Mouse (Mus musculus) liver, embryonic 12.5 days (tissue): ENCODE data around the gene Acbd3. TPM values are rescaled to one million over a fixed set of nuclear protein-coding genes. Genes with fewer than 3 reads are reported as not detected.
A peak's percentile ranks its signal among the peaks of the same experiment; 100 is the strongest.

Experiments used
- ATAC-seq: fragments of 200-750 bp; cut with Nextera tagmentation; 2 replicates; pipeline ENCODE4 v1.8.0; 2017; ENCODE audit warnings: moderate number of reproducible peaks, mild to moderate bottlenecking, moderate library complexity
- H3K27ac ChIP-seq: fragments of 300-500 bp; sonication (generic); 2 replicates; pipeline ENCODE4 v1.5.1; 2016; ENCODE audit warnings: mild to moderate bottlenecking
- H3K27me3 ChIP-seq: fragments of 300-500 bp; sonication (generic); replicated peaks from 2 replicates; pipeline ENCODE4 v1.6.1; 2016; ENCODE audit warnings: mild to moderate bottlenecking, moderate library complexity
- H3K36me3 ChIP-seq: fragments of 300-500 bp; sonication (generic); 2 replicates; pipeline ENCODE4 v1.6.1; 2016; ENCODE audit warnings: mild to moderate bottlenecking, moderate library complexity
- H3K4me1 ChIP-seq: fragments of 300-500 bp; sonication (generic); 2 replicates; pipeline ENCODE4 v1.6.1; 2016
- H3K4me2 ChIP-seq: fragments of 300-500 bp; sonication (generic); 2 replicates; pipeline ENCODE4 v1.6.1; 2016; ENCODE audit warnings: mild to moderate bottlenecking, moderate library complexity
- H3K4me3 ChIP-seq: fragments of 300-500 bp; sonication (generic); 2 replicates; pipeline ENCODE4 v1.5.1; 2016; ENCODE audit warnings: mild to moderate bottlenecking, moderate library complexity
- H3K9ac ChIP-seq: fragments of 300-500 bp; sonication (generic); 2 replicates; pipeline ENCODE4 v1.6.1; 2016; ENCODE audit warnings: mild to moderate bottlenecking, moderate library complexity
- H3K9me3 ChIP-seq: fragments of 300-500 bp; sonication (generic); replicated peaks from 2 replicates; pipeline ENCODE4 v1.6.1; 2016; ENCODE audit warnings: mild to moderate bottlenecking, moderate library complexity
- WGBS: fragments of 180-500 bp; shearing (Covaris S2); methylation state at CpG from one replicate; pipeline ENCODE4 v1.1.7; 2016; ENCODE audit not compliant: insufficient replicate concordance; 5-methylcytosine and 5-hydroxymethylcytosine counted together
- polyA plus RNA-seq: library from polyadenylated mRNA; unstranded; fragments of >200 nt; fragmentation: Nextera tagmentation; extraction: Ambion mirVana; gene quantifications from 2 replicates; pipeline ENCODE4 v1.2.1, GENCODE M21; 2016

The Acbd3 gene
- polyA plus RNA-seq, 1 experiment from 2014 or later: 13.9 TPM

- Histone ChIP-seq H3K4me2 (peak overlapping the region; percentile 65), H3K36me3 (no peaks in the 10 kb centered on the region), H3K9ac (no peak overlapping the region), H3K27me3 (peaks cover 24% of the 10 kb centered on the region), H3K9me3 (no peaks in the 10 kb centered on the region), H3K4me3 (peak overlapping the region; percentile 33), H3K27ac (no peak overlapping the region), H3K4me1 (peaks cover 25% of the 10 kb centered on the region)
- ATAC-seq: no peak
- 13% methylated on average over 14 of the region's 14 CpGs for WGBS
Observed at GRCm38 (mm10) chr1:180763307-180763706, 37.5 kb downstream of the Acbd3 start.

GRCm38 (mm10) chr1:180763828-180764227 lies 38.0 kb downstream of the Acbd3 start:
- Histone ChIP-seq H3K27ac (no peak overlapping the region), H3K4me1 (peaks cover 29% of the 10 kb centered on the region), H3K4me3 (peak overlapping the region; percentile 33), H3K27me3 (peaks cover 24% of the 10 kb centered on the region), H3K9ac (no peak overlapping the region), H3K4me2 (peak overlapping the region; percentile 65), H3K9me3 (no peaks in the 10 kb centered on the region), H3K36me3 (no peaks in the 10 kb centered on the region)
- peak; percentile 34; the same call in 1 of the 2 replicates for ATAC-seq
- 2% methylated on average over 11 of the region's 11 CpGs for WGBS

GRCm38 (mm10) chr1:180765393-180765792 lies 39.5 kb downstream of the Acbd3 start:
- no peak overlapping the region for H3K4me3 ChIP-seq
- no peaks in the 10 kb centered on the region for H3K9me3 ChIP-seq
- no peak overlapping the region for H3K9ac ChIP-seq
- H3K4me2 ChIP-seq: no peak overlapping the region
- peaks cover 38% of the 10 kb centered on the region for H3K27me3 ChIP-seq
- H3K36me3 ChIP-seq: no peaks in the 10 kb centered on the region
- H3K27ac ChIP-seq: no peak overlapping the region
- ATAC-seq: no peak
- H3K4me1 ChIP-seq: peaks cover 32% of the 10 kb centered on the region
- WGBS: 68% methylated on average over 5 of the region's 5 CpGs

DNA sequence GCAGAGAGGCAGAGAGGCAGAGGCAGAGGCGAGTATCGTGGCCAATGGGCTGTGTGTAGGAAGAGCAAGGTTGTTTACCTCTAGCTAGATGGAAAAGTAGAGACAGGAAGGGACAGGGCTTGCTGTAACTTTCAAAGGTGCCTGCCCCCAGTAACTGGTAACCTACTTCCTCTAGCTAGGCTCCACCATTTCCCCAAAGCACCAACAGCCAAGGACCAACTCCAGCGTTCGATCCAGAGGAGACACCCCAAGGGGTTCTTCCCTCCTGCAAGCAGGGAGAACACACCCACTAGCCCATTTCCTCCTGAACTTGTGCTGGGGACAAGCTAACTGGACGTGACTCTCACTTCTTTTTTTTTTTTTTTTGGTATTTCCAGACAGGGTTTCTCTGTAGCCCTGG lies 40.7 kb downstream of the Acbd3 start:
- 31% methylated on average over 5 of the region's 5 CpGs for WGBS
- H3K9me3 ChIP-seq: no peaks in the 10 kb centered on the region
- H3K4me2 ChIP-seq: no peak overlapping the region
- H3K4me1 ChIP-seq: peaks cover 40% of the 10 kb centered on the region
- no peaks in the 10 kb centered on the region for H3K36me3 ChIP-seq
- no peak overlapping the region for H3K4me3 ChIP-seq
- ATAC-seq: no peak
- H3K27ac ChIP-seq: no peak overlapping the region
- H3K27me3 ChIP-seq: peaks cover 38% of the 10 kb centered on the region
- H3K9ac ChIP-seq: no peak overlapping the region

- peak overlapping the region; percentile 20; the same call in 1 of the 2 replicates for H3K27ac ChIP-seq
- no peaks in the 10 kb centered on the region for H3K36me3 ChIP-seq
- H3K27me3 ChIP-seq: peaks cover 30% of the 10 kb centered on the region
- 17% methylated on average over 10 of the region's 10 CpGs for whole genome bisulfite sequencing
- no peaks in the 10 kb centered on the region for H3K9me3 ChIP-seq
- peak; percentile 20 for ATAC-seq
- H3K9ac ChIP-seq: peak overlapping the region; percentile 70
- peak overlapping the region; percentile 62 for H3K4me3 ChIP-seq
- peak overlapping the region; percentile 83 for H3K4me2 ChIP-seq
- peaks cover 38% of the 10 kb centered on the region for H3K4me1 ChIP-seq
Observed at GRCm38 (mm10) chr1:180767541-180768333, 41.9 kb downstream of the Acbd3 start.

DNA sequence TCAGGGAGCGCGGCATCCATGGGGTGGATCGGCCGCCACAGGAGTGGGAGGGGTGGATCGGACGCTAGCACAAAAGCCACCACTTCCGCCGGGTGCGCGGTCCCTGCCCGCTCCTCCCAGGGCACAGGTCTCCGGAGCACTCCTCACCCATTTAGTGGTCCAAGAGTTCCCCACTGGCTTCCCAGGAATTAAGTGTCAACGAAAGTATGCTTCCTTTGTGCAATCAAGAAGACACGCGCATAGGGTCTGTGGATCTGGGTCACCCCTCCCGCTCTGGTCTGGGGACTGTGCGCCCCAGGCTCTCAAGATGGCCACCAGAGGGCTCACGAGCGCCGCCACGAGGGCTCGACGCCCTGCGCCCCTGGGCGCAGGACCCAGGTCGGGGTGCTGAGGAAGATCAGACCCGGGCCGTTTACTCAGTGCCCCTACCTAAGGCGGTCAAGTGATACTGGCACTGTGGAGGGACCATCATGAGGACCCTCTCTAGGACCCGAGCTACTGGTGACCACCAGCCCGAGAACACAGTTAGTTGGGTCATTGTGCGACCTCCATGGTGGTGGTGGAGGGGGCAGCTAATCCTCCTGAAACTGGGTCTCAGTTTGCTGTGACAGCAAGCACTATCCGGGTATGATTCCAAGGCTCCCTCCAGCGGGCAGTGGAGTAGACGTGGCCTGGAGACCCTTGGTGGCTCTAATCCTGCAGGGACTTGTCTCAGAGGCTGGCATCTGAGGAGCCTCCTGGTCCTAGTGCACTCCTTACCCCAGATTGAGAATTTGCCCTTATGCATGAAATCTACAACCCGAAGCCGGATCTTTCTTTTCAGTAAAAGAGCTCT lies 42.7 kb downstream of the Acbd3 start:
- peak; percentile 85 for ATAC-seq
- H3K9me3 ChIP-seq: no peaks in the 10 kb centered on the region
- peak overlapping the region; percentile 70 for H3K9ac ChIP-seq
- H3K4me2 ChIP-seq: peak overlapping the region; percentile 83
- peaks cover 30% of the 10 kb centered on the region for H3K4me1 ChIP-seq
- H3K27me3 ChIP-seq: peaks cover 22% of the 10 kb centered on the region
- 0 out of 2 replicates have a peak overlapping the region, but pooled peaks have one; percentile 20 for H3K27ac ChIP-seq
- no peaks in the 10 kb centered on the region for H3K36me3 ChIP-seq
- peak overlapping the region; percentile 62 for H3K4me3 ChIP-seq
- 4% methylated on average over 37 of the region's 37 CpGs for WGBS

DNA sequence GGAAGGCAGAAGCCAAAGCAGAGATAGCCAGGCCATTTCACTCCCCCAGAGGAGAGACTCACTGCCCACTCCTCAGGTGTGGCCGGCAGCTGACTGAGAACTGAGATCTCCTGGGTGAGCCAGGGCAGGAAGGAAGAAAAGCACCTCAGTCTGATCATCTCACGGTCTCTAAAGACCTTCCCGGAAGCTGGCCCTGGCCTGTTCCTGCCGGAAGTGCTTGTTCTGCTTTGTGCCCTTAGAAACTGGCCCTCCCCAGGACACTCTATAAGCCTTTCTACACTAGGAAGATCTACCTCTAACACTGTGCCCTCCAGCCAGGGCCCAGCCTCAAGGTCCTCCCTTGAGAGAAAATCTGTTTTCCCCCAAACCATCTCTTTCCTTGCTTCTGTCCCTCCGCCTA lies 45.5 kb downstream of the Acbd3 start:
- H3K36me3 ChIP-seq: no peaks in the 10 kb centered on the region
- peaks cover 6% of the 10 kb centered on the region for H3K9me3 ChIP-seq
- peaks cover 18% of the 10 kb centered on the region; the same call in 1 of the 2 replicates for H3K27me3 ChIP-seq
- no peak overlapping the region for H3K4me2 ChIP-seq
- no peak overlapping the region for H3K4me3 ChIP-seq
- peaks cover 30% of the 10 kb centered on the region for H3K4me1 ChIP-seq
- 45% methylated on average over 5 of the region's 5 CpGs for WGBS
- no peak overlapping the region for H3K9ac ChIP-seq
- no peak for ATAC-seq
- no peak overlapping the region for H3K27ac ChIP-seq

DNA sequence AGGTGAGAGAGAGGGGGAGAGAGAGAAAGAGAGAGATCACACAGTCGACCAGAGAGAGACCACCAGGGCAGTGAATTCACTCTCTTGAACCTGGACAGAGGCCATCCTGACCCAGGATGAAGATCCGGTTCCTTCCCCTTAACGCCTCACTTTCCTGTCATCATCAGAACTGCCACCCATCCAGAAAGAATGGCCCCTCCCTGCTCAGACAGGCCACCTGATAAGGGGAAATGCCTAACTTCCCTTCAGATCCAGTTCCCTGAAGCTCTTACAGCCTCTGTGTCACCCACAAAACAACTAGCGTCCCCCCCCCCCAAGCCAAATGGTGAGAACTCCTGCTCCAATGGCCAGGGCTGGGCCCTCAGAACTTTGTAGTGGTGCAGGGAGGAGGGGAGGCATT lies 45.9 kb downstream of the Acbd3 start:
- no peak overlapping the region for H3K4me2 ChIP-seq

DNA sequence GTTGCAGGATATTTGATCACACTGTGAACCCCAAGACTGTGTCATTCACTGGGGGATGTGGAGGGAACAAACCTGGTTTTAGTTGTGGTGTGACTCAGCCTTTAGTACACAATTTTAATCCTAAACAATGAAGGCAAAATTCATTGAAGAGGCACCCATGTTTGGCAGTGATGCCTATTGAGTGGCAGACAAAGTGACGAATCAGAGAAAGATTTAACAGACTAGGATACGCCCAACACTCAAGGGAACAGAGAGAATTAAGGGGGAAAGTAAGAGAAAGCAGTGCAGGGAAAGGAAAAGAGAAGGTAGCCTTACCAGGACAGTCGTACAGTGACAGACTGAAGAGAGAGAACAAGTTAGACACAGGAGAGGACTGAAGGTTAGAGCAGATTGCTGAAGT lies 46.4 kb downstream of the Acbd3 start:
- no peak for ATAC-seq
- H3K27ac ChIP-seq: no peak overlapping the region
- H3K4me2 ChIP-seq: no peak overlapping the region
- H3K9me3 ChIP-seq: peaks cover 6% of the 10 kb centered on the region
- H3K36me3 ChIP-seq: no peaks in the 10 kb centered on the region
- no peak overlapping the region for H3K9ac ChIP-seq
- peaks cover 18% of the 10 kb centered on the region; the same call in 1 of the 2 replicates for H3K27me3 ChIP-seq
- no peak overlapping the region for H3K4me3 ChIP-seq
- WGBS: 83% methylated on average over 3 of the region's 3 CpGs
- H3K4me1 ChIP-seq: peaks cover 40% of the 10 kb centered on the region

More for the DNA sequence above, 45.9 kb downstream of the Acbd3 start:
- H3K27ac ChIP-seq: no peak overlapping the region
- H3K9me3 ChIP-seq: peaks cover 6% of the 10 kb centered on the region
- no peak overlapping the region for H3K9ac ChIP-seq
- H3K27me3 ChIP-seq: peaks cover 18% of the 10 kb centered on the region; the same call in 1 of the 2 replicates
- 32% methylated on average over 4 of the region's 4 CpGs for WGBS
- H3K36me3 ChIP-seq: no peaks in the 10 kb centered on the region
- no peak overlapping the region for H3K4me3 ChIP-seq
- H3K4me1 ChIP-seq: peaks cover 34% of the 10 kb centered on the region
- ATAC-seq: no peak

GRCm38 (mm10) chr1:180774664-180775063 lies 48.8 kb downstream of the Acbd3 start:
- H3K27ac ChIP-seq: no peak overlapping the region
- H3K4me3 ChIP-seq: no peak overlapping the region
- H3K9me3 ChIP-seq: peaks cover 6% of the 10 kb centered on the region
- no peaks in the 10 kb centered on the region for H3K36me3 ChIP-seq
- H3K4me2 ChIP-seq: no peak overlapping the region
- H3K4me1 ChIP-seq: peaks cover 40% of the 10 kb centered on the region
- peaks cover 17% of the 10 kb centered on the region; the same call in 1 of the 2 replicates for H3K27me3 ChIP-seq
- WGBS: 54% methylated on average over 3 of the region's 3 CpGs
- no peak overlapping the region for H3K9ac ChIP-seq
- ATAC-seq: no peak

GRCm38 (mm10) chr1:180775317-180775716 lies 49.5 kb downstream of the Acbd3 start:
- 76% methylated on average over 10 of the region's 10 CpGs for WGBS
- Histone ChIP-seq H3K9me3 (peaks cover 6% of the 10 kb centered on the region), H3K27ac (no peak overlapping the region), H3K27me3 (peaks cover 18% of the 10 kb centered on the region; the same call in 1 of the 2 replicates), H3K9ac (no peak overlapping the region), H3K4me2 (no peak overlapping the region), H3K4me3 (no peak overlapping the region), H3K36me3 (no peaks in the 10 kb centered on the region), H3K4me1 (peaks cover 40% of the 10 kb centered on the region)
- no peak for ATAC-seq
